Mouse (Mus musculus): ENCODE measurements at regions not wholly inside any gene's neighbourhood (a gene's known extent, or its start where the extent isn't known, plus 50 kb on each side); places are given as distances from the start of the nearest gene placed in this dataset.

- TF ChIP-seq CTCF (IDR thresholded peaks at IDR 0.05; ENCODE audit: borderline replicate concordance, extremely low read depth, insufficient read depth, insufficient read length) (no peak), POLR2A (IDR thresholded peaks at IDR 0.05; ENCODE audit: borderline replicate concordance, extremely low read depth, insufficient read depth, insufficient read length, poor library complexity, severe bottlenecking) (no peak)
Observed at GRCm38 (mm10) chr8:64374980-64375379, 168.9 kb upstream of the Tll1 start.
